Mouse (Mus musculus): ENCODE data around the gene Zfyve27.

GRCm38 (mm10) chr19:42157493-42158237 is 6.1 kb upstream of the Zfyve27 start:
- TF ChIP-seq CTCF (IDR thresholded peaks at IDR 0.05; ENCODE audit: insufficient read depth, low read length) (no peak), POLR2A (IDR thresholded peaks at IDR 0.05; ENCODE audit: borderline replicate concordance, extremely low read depth, low read depth, low read length) (no peak)

Data from lung, adult 2 months (tissue).